Mouse (Mus musculus): ENCODE data around the gene Upk2. TPM values are rescaled to one million over a fixed set of nuclear protein-coding genes. Genes with fewer than 3 reads are reported as not detected.
A peak's percentile ranks its signal among the peaks of the same experiment; 100 is the strongest.

The Upk2 gene
- total RNA-seq (2021) (not detected), polyA plus RNA-seq (2012; rRNA removed) (0.47 and 0.53 TPM in 2 replicates)
- long read RNA-seq: 0 reads

DNA sequence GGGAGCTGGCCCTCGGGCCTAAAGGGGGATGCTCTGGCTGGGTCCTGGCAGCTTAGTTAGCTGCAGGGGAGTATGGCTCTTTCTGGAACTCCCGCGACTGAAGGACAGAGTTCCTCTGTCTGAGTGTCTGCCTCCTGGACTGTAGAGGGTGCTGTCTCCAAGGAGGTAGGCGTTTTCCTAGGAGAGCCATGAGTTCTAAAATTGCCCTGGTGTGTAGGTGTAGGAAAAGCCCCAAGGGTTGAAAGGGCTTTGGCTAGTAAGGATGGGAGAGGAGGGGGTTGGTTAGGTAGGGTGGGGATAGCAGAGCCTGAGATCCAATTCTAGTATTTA, at the start of gene Upk2:
Gene Upk2 (minus strand): TSS at position 86 of the 330 bp plus-strand sequence.
- no peak for DNase-seq
- no peak within 1 kb of the TSS for H3K4me3 ChIP-seq
- no peak within 1 kb of the TSS for H3K9ac ChIP-seq (ENCODE audit: low read depth, low read length)
- no peaks in the 10 kb centered on the region for H3K79me2 ChIP-seq (replicated peaks; ENCODE audit: control insufficient read depth, insufficient read depth, low read length)
- intact Hi-C loops (cut with DNase I): loop anchor here (1.0 to 2.0 kb wide), 4 partner anchors 24 to 230 kb away; no protein-coding TSS in a partner anchor
- no peak within 1 kb of the TSS for H3K27ac ChIP-seq
- H3K4me1 ChIP-seq (ENCODE audit: control insufficient read depth, insufficient read depth, low read length): no peaks in the 10 kb centered on the region
- H3K27me3 ChIP-seq (ENCODE audit: control insufficient read depth, insufficient read depth, low read length): no peaks in the 10 kb centered on the region
- 49% methylated on average over 4 of the region's 4 CpGs for WGBS
- TF ChIP-seq CTCF (IDR thresholded peaks at IDR 0.05) (peak; percentile 36), POLR2A (IDR thresholded peaks at IDR 0.05; ENCODE audit: insufficient read depth, low read depth, low read length) (no peak), EP300 (IDR thresholded peaks at IDR 0.05; ENCODE audit: insufficient read depth, low read depth, low read length) (no peak)
- no peaks in the 10 kb centered on the region for H3K36me3 ChIP-seq (ENCODE audit: control insufficient read depth, insufficient read depth, low read length)

DNA sequence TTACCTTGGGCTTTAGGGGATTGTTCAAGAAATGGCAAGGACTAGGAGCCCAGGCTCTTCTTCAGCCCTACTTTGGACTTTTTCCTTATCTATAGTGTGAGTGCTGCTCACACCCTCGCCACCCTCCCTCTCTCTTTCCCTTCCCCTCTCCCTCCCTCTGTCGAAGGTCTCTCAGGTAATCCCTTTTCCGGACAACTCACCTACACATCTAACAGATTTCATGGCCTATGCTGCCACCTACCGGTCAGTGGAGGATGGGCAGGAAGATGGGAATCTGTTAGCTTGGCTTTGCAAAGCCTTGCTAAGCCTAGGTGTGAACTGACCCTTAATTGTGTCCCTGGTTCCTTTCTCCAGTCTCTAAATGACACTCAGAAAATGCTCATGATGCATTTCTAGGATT, 47.2 kb upstream of the Upk2 start:
- WGBS: 4% methylated on average over 4 of the region's 4 CpGs
- H3K4me1 ChIP-seq (ENCODE audit: control insufficient read depth, insufficient read depth, low read length): peaks cover 15% of the 10 kb centered on the region
- peak; percentile 81 to 87 for DNase-seq
- intact Hi-C loops (cut with DNase I): loop anchor here (1.0 kb wide), 1 partner anchor 48 kb away; the partner anchor contains the start of gene Upk2
- H3K27me3 ChIP-seq (ENCODE audit: control insufficient read depth, insufficient read depth, low read length): no peaks in the 10 kb centered on the region
- no peak for TF ChIP-seq POLR2A (IDR thresholded peaks at IDR 0.05; ENCODE audit: insufficient read depth, low read depth, low read length)
- TF ChIP-seq EP300 (IDR thresholded peaks at IDR 0.05; ENCODE audit: insufficient read depth, low read depth, low read length): peak; percentile 96
- TF ChIP-seq CTCF (IDR thresholded peaks at IDR 0.05): 0 out of 2 replicates have a peak, but pooled peaks have one; percentile 98
- H3K36me3 ChIP-seq (ENCODE audit: control insufficient read depth, insufficient read depth, low read length): no peaks in the 10 kb centered on the region
- H3K79me2 ChIP-seq (replicated peaks; ENCODE audit: control insufficient read depth, insufficient read depth, low read length): no peaks in the 10 kb centered on the region
- no peak overlapping the region for H3K9ac ChIP-seq (ENCODE audit: low read depth, low read length)
- no peak overlapping the region for H3K4me3 ChIP-seq
- H3K27ac ChIP-seq: no peak overlapping the region

GRCm38 (mm10) chr9:44501206-44501879, 46.6 kb upstream of the Upk2 start:
- Histone ChIP-seq H3K36me3 (ENCODE audit: control insufficient read depth, insufficient read depth, low read length) (no peaks in the 10 kb centered on the region), H3K4me3 (no peak overlapping the region), H3K79me2 (replicated peaks; ENCODE audit: control insufficient read depth, insufficient read depth, low read length) (no peaks in the 10 kb centered on the region), H3K9ac (ENCODE audit: low read depth, low read length) (no peak overlapping the region), H3K27me3 (ENCODE audit: control insufficient read depth, insufficient read depth, low read length) (no peaks in the 10 kb centered on the region), H3K4me1 (ENCODE audit: control insufficient read depth, insufficient read depth, low read length) (peaks cover 18% of the 10 kb centered on the region), H3K27ac (no peak overlapping the region; the same call in 1 of the 2 replicates)
- TF ChIP-seq EP300 (IDR thresholded peaks at IDR 0.05; ENCODE audit: insufficient read depth, low read depth, low read length): no peak
- no peak for TF ChIP-seq POLR2A (IDR thresholded peaks at IDR 0.05; ENCODE audit: insufficient read depth, low read depth, low read length)
- TF ChIP-seq CTCF (IDR thresholded peaks at IDR 0.05): no peak
- 56% methylated on average over 10 of the region's 10 CpGs for WGBS
- intact Hi-C loops (cut with DNase I): no loop called here
- peak in 1 of 2 experiments; percentile 44 for DNase-seq

GRCm38 (mm10) chr9:44500638-44501175, 45.9 kb upstream of the Upk2 start:
- Histone ChIP-seq H3K27me3 (ENCODE audit: control insufficient read depth, insufficient read depth, low read length) (no peaks in the 10 kb centered on the region), H3K4me1 (ENCODE audit: control insufficient read depth, insufficient read depth, low read length) (peaks cover 18% of the 10 kb centered on the region), H3K79me2 (replicated peaks; ENCODE audit: control insufficient read depth, insufficient read depth, low read length) (no peaks in the 10 kb centered on the region), H3K27ac (peak overlapping the region; percentile 80), H3K36me3 (ENCODE audit: control insufficient read depth, insufficient read depth, low read length) (no peaks in the 10 kb centered on the region; the same call in 1 of the 2 replicates), H3K9ac (ENCODE audit: low read depth, low read length) (no peak overlapping the region), H3K4me3 (no peak overlapping the region)
- DNase-seq: peak; percentile 19 to 34
- 57% methylated on average over 8 of the region's 8 CpGs for WGBS
- intact Hi-C loops (cut with DNase I): loop anchor here (1.0 kb wide), 1 partner anchor 18 kb away; the partner anchor contains the start of gene Bcl9l
- no peak for TF ChIP-seq CTCF (IDR thresholded peaks at IDR 0.05)
- no peak for TF ChIP-seq POLR2A (IDR thresholded peaks at IDR 0.05; ENCODE audit: insufficient read depth, low read depth, low read length)
- TF ChIP-seq EP300 (IDR thresholded peaks at IDR 0.05; ENCODE audit: insufficient read depth, low read depth, low read length): no peak

GRCm38 (mm10) chr9:44500163-44500533, 45.4 kb upstream of the Upk2 start:
- no peak overlapping the region for H3K4me3 ChIP-seq
- intact Hi-C loops (cut with DNase I): loop anchor here (1.0 kb wide), 1 partner anchor 18 kb away; the partner anchor contains the start of gene Bcl9l
- 32% methylated on average over 5 of the region's 5 CpGs for WGBS
- H3K27me3 ChIP-seq (ENCODE audit: control insufficient read depth, insufficient read depth, low read length): no peaks in the 10 kb centered on the region
- peaks cover 20% of the 10 kb centered on the region for H3K4me1 ChIP-seq (ENCODE audit: control insufficient read depth, insufficient read depth, low read length)
- H3K27ac ChIP-seq: peak overlapping the region; percentile 80
- no peaks in the 10 kb centered on the region for H3K79me2 ChIP-seq (replicated peaks; ENCODE audit: control insufficient read depth, insufficient read depth, low read length)
- TF ChIP-seq POLR2A (IDR thresholded peaks at IDR 0.05; ENCODE audit: insufficient read depth, low read depth, low read length) (no peak), EP300 (IDR thresholded peaks at IDR 0.05; ENCODE audit: insufficient read depth, low read depth, low read length) (no peak), CTCF (IDR thresholded peaks at IDR 0.05) (no peak)
- peak overlapping the region; percentile 53 for H3K9ac ChIP-seq (ENCODE audit: low read depth, low read length)
- no peaks in the 10 kb centered on the region; the same call in 1 of the 2 replicates for H3K36me3 ChIP-seq (ENCODE audit: control insufficient read depth, insufficient read depth, low read length)
- peak; percentile 39 to 52 for DNase-seq

Measured in heart, adult 2 months (tissue).